Mouse (Mus musculus): ENCODE measurements around the gene 1110017D15Rik. TPM values are rescaled to one million over a fixed set of nuclear protein-coding genes. Genes with fewer than 3 reads are reported as not detected.
A peak's percentile ranks its signal among the peaks of the same experiment; 100 is the strongest.
"Not testable (repeated sequence)": the region's sequence is repeated elsewhere in the genome, so short reads cannot be mapped to it uniquely, and the experiment has no call there.

Gene 1110017D15Rik
- polyA plus RNA-seq, 1 experiment from 2014 or later = 4.2 TPM

- peak overlapping the region; percentile 70 for H3K27ac ChIP-seq (replicated peaks)
- 37% methylated on average over 5 of the region's 5 CpGs for WGBS
Measured at GRCm38 (mm10) chr4:41470684-41471383, 46.3 kb downstream of the 1110017D15Rik start.

GRCm38 (mm10) chr4:41470051-41470683 lies 47.0 kb downstream of the 1110017D15Rik start:
- Histone ChIP-seq H3K4me1 (peaks cover 31% of the 10 kb centered on the region), H3K36me3 (0 out of 2 replicates have a peak, but pooled peaks cover 4% of the 10 kb centered on the region), H3K27ac (replicated peaks) (no peak overlapping the region), H3K9me3 (replicated peaks) (no peaks in the 10 kb centered on the region), H3K27me3 (ENCODE audit: low read depth, poor library complexity, severe bottlenecking) (no peaks in the 10 kb centered on the region), H3K4me3 (no peak overlapping the region)
- no peak for DNase-seq (ENCODE audit: low spot score)
- 63% methylated on average over 7 of the region's 7 CpGs for WGBS

More at GRCm38 (mm10) chr4:41470684-41471383, 46.3 kb downstream of the 1110017D15Rik start:
- Histone ChIP-seq H3K4me3 (no peak overlapping the region), H3K9me3 (replicated peaks) (no peaks in the 10 kb centered on the region), H3K27me3 (ENCODE audit: low read depth, poor library complexity, severe bottlenecking) (no peaks in the 10 kb centered on the region), H3K36me3 (0 out of 2 replicates have a peak, but pooled peaks cover 4% of the 10 kb centered on the region), H3K4me1 (peaks cover 26% of the 10 kb centered on the region)
- DNase-seq (ENCODE audit: low spot score) = no peak

GRCm38 (mm10) chr4:41469199-41469598 lies 47.9 kb downstream of the 1110017D15Rik start:
- Histone ChIP-seq H3K36me3 (0 out of 2 replicates have a peak, but pooled peaks cover 4% of the 10 kb centered on the region), H3K27ac (replicated peaks) (peak overlapping the region; percentile 29; the same call in 1 of the 2 replicates), H3K27me3 (ENCODE audit: low read depth, poor library complexity, severe bottlenecking) (no peaks in the 10 kb centered on the region), H3K9me3 (replicated peaks) (no peaks in the 10 kb centered on the region), H3K4me3 (no peak overlapping the region), H3K4me1 (peaks cover 31% of the 10 kb centered on the region)
- WGBS = 82% methylated on average over 10 of the region's 10 CpGs
- no peak for DNase-seq (ENCODE audit: low spot score)

- no peak overlapping the region for H3K27ac ChIP-seq (replicated peaks)
- whole genome bisulfite sequencing = 62% methylated on average over 17 of the region's 17 CpGs
Measured at GRCm38 (mm10) chr4:41468396-41469080, 48.6 kb downstream of the 1110017D15Rik start.

GRCm38 (mm10) chr4:41465287-41465665 lies 51.9 kb downstream of the 1110017D15Rik start:
- 4% methylated on average over 17 of the region's 17 CpGs for WGBS
- Histone ChIP-seq H3K27ac (replicated peaks) (peak overlapping the region; percentile 93), H3K9me3 (replicated peaks) (peaks cover 11% of the 10 kb centered on the region; the same call in 1 of the 2 replicates), H3K4me3 (peak overlapping the region; percentile 79), H3K36me3 (peaks cover 28% of the 10 kb centered on the region), H3K4me1 (peaks cover 31% of the 10 kb centered on the region), H3K27me3 (ENCODE audit: low read depth, poor library complexity, severe bottlenecking) (no peaks in the 10 kb centered on the region)
- no peak for DNase-seq (ENCODE audit: low spot score)

More at GRCm38 (mm10) chr4:41468396-41469080, 48.6 kb downstream of the 1110017D15Rik start:
- Histone ChIP-seq H3K4me3 (no peak overlapping the region), H3K36me3 (0 out of 2 replicates have a peak, but pooled peaks cover 4% of the 10 kb centered on the region), H3K9me3 (replicated peaks) (no peaks in the 10 kb centered on the region), H3K4me1 (peaks cover 37% of the 10 kb centered on the region), H3K27me3 (ENCODE audit: low read depth, poor library complexity, severe bottlenecking) (no peaks in the 10 kb centered on the region)
- DNase-seq (ENCODE audit: low spot score) = peak; percentile 50

GRCm38 (mm10) chr4:41464345-41465286 lies 52.5 kb downstream of the 1110017D15Rik start, which contains the start of the genes Kif24 and Nudt2:
TSS of gene Kif24 (minus strand) at chr4:41464887.
TSS of gene Nudt2 (plus strand) at chr4:41465151.
- Histone ChIP-seq H3K27me3 (ENCODE audit: low read depth, poor library complexity, severe bottlenecking) (no peaks in the 10 kb centered on the region), H3K27ac (replicated peaks) (peak within 1 kb of the TSS; percentile 93), H3K9me3 (replicated peaks) (peaks cover 14% of the 10 kb centered on the region; the same call in 1 of the 2 replicates), H3K4me1 (peaks cover 27% of the 10 kb centered on the region), H3K4me3 (peak within 1 kb of the TSS; percentile 79), H3K36me3 (peaks cover 34% of the 10 kb centered on the region)
- WGBS = under 1% methylated on average over 70 of the region's 70 CpGs
- peak; percentile 98 for DNase-seq (ENCODE audit: low spot score)

GRCm38 (mm10) chr4:41463051-41463738 lies 53.9 kb downstream of the 1110017D15Rik start:
- H3K4me1 ChIP-seq = peaks cover 22% of the 10 kb centered on the region
- not testable (repeated sequence) for DNase-seq (ENCODE audit: low spot score); H3K27me3 ChIP-seq (ENCODE audit: low read depth, poor library complexity, severe bottlenecking); H3K27ac ChIP-seq (replicated peaks)
- WGBS = 71% methylated on average over 3 of the region's 3 CpGs
- peaks cover 14% of the 10 kb centered on the region; the same call in 1 of the 2 replicates for H3K9me3 ChIP-seq (replicated peaks)
- H3K36me3 ChIP-seq = peaks cover 34% of the 10 kb centered on the region
- peak overlapping the region; percentile 79 for H3K4me3 ChIP-seq

- WGBS = 94% methylated on average over 1 of the region's 1 CpGs
- H3K4me1 ChIP-seq = peaks cover 18% of the 10 kb centered on the region
- DNase-seq (ENCODE audit: low spot score) = no peak
Measured at GRCm38 (mm10) chr4:41460690-41461089, 56.4 kb downstream of the 1110017D15Rik start.

More at GRCm38 (mm10) chr4:41460690-41461089, 56.4 kb downstream of the 1110017D15Rik start:
- no peaks in the 10 kb centered on the region for H3K27me3 ChIP-seq (ENCODE audit: low read depth, poor library complexity, severe bottlenecking)
- peaks cover 30% of the 10 kb centered on the region for H3K36me3 ChIP-seq
- peaks cover 14% of the 10 kb centered on the region; the same call in 1 of the 2 replicates for H3K9me3 ChIP-seq (replicated peaks)
- no peak overlapping the region for H3K27ac ChIP-seq (replicated peaks)
- no peak overlapping the region for H3K4me3 ChIP-seq

Other genes starting within 250 kb of the 1110017D15Rik start
- gene Ubap2, start 242.2 kb downstream of the 1110017D15Rik start, polyA plus RNA-seq (2016; fragmentation: Nextera tagmentation; extraction: Ambion mirVana) = 77.0 and 86.5 TPM in 2 replicates
- gene Dcaf12, start 202.4 kb downstream of the 1110017D15Rik start, polyA plus RNA-seq (2016; fragmentation: Nextera tagmentation; extraction: Ambion mirVana) = 61.7 and 67.4 TPM in 2 replicates
- 81.8 and 85.7 TPM in 2 replicates for gene Ubap1, start 168.3 kb downstream of the 1110017D15Rik start, polyA plus RNA-seq (2016; fragmentation: Nextera tagmentation; extraction: Ambion mirVana)
- gene Kif24, start 52.4 kb downstream of the 1110017D15Rik start, polyA plus RNA-seq (2016; fragmentation: Nextera tagmentation; extraction: Ambion mirVana) = 13.5 and 15.1 TPM in 2 replicates
- 63.3 and 65.6 TPM in 2 replicates for gene Nudt2, start 52.2 kb downstream of the 1110017D15Rik start, polyA plus RNA-seq (2016; fragmentation: Nextera tagmentation; extraction: Ambion mirVana)
- gene AI464131, start 14.3 kb downstream of the 1110017D15Rik start, polyA plus RNA-seq (2016; fragmentation: Nextera tagmentation; extraction: Ambion mirVana) = 7.3 and 9.2 TPM in 2 replicates
- gene Fam219a, start 52.2 kb upstream of the 1110017D15Rik start, polyA plus RNA-seq (2016; fragmentation: Nextera tagmentation; extraction: Ambion mirVana) = 4.1 and 5.7 TPM in 2 replicates
- 1.6 and 2.2 TPM in 2 replicates for gene Dnaic1, start 52.4 kb upstream of the 1110017D15Rik start, polyA plus RNA-seq (2016; fragmentation: Nextera tagmentation; extraction: Ambion mirVana)
- gene Enho, start 123.0 kb upstream of the 1110017D15Rik start, polyA plus RNA-seq (2016; fragmentation: Nextera tagmentation; extraction: Ambion mirVana) = 23.2 and 31.4 TPM in 2 replicates
- gene Cntfr, start 179.8 kb upstream of the 1110017D15Rik start, polyA plus RNA-seq (2016; fragmentation: Nextera tagmentation; extraction: Ambion mirVana) = 27.1 and 35.8 TPM in 2 replicates
- 69.0 TPM in 2 replicates for gene Il11ra1, start 182.7 kb upstream of the 1110017D15Rik start, polyA plus RNA-seq (2016; fragmentation: Nextera tagmentation; extraction: Ambion mirVana)
- 86.4 and 91.5 TPM in 2 replicates for gene Rpp25l, start 196.2 kb upstream of the 1110017D15Rik start, polyA plus RNA-seq (2016; fragmentation: Nextera tagmentation; extraction: Ambion mirVana)
- gene Dctn3, start 205.8 kb upstream of the 1110017D15Rik start, polyA plus RNA-seq (2016; fragmentation: Nextera tagmentation; extraction: Ambion mirVana) = 150 and 167 TPM in 2 replicates
- gene Arid3c, start 213.8 kb upstream of the 1110017D15Rik start, polyA plus RNA-seq (2016; fragmentation: Nextera tagmentation; extraction: Ambion mirVana) = 0.28 and 0.63 TPM in 2 replicates
- gene Galt, start 237.9 kb upstream of the 1110017D15Rik start, polyA plus RNA-seq (2016; fragmentation: Nextera tagmentation; extraction: Ambion mirVana) = 19.1 and 21.4 TPM in 2 replicates
- gene Sigmar1, start 238.8 kb upstream of the 1110017D15Rik start, polyA plus RNA-seq (2016; fragmentation: Nextera tagmentation; extraction: Ambion mirVana) = 87.3 and 96.3 TPM in 2 replicates

Data from midbrain, embryonic 10.5 days (tissue).